Mouse (Mus musculus): ENCODE data around the gene Padi1. TPM values are rescaled to one million over a fixed set of nuclear protein-coding genes. Genes with fewer than 3 reads are reported as not detected.

Padi1 gene
- 0.01 and 0.04 TPM in 2 replicates for polyA plus RNA-seq (2012; rRNA removed)

DNA sequence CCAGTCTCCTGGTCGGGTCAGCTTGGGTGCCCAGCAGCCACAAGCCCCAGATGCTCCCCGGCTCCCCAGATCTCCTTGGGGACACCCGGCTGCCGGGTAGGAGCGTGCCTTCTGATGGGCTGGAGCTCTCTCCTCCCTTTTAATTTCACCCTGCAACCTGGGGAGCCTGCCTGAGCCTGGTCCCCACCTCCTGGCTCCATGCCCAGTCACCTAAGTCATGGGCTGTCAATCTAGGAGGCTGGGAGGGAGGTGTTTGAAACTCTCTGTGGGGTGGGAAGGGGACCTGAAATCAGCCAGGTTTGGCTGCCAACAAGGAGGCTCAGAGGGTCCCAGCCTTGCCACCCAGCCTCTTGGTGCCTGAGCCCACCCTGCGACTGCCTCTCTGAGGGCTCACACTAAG, at the start of gene Padi1:
TSS of gene Padi1 (minus strand) at position 113 of the 400 bp plus-strand sequence.

DNA sequence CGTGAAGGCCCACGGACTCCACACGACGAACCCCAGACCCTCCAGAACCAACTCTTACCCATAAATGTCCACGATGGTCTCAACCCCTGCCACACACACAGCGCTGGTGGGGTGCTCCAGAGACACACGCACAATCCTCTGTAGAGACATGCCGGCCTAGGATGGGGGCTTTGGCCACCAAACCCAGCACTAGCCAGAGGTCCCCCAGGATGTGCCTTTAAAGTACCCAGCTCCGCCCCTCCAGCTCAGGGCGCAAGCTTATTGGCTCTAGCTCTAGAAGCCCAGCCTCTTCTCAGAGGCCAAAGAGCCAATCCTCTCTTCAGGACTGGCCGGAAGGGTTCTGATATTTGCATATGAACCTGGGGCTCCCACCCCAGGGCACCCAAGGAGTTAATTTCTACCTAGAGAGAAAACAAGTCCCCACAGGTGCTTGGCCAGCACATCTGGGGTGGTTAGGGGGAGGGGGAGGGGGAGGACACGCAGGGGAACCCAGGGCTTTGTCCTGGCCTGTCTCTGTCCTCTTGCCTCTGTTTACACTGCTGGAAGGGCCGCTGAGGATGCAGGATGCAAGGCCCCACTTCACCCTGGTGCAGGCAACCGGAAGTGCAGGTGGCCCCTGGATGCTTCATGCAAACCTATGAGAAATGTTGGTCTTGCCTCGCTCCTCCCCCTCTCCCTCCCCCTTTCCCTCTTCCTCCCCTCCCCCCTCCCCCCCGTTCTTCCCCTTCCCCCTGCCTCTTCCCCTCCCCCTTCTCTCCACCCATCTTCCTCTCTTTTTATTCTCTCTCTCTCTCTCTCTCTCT, 34.9 kb downstream of the Padi1 start, which contains the start of gene Padi3:
TSS of gene Padi3 (minus strand) at position 191 of the 803 bp plus-strand sequence.

DNA sequence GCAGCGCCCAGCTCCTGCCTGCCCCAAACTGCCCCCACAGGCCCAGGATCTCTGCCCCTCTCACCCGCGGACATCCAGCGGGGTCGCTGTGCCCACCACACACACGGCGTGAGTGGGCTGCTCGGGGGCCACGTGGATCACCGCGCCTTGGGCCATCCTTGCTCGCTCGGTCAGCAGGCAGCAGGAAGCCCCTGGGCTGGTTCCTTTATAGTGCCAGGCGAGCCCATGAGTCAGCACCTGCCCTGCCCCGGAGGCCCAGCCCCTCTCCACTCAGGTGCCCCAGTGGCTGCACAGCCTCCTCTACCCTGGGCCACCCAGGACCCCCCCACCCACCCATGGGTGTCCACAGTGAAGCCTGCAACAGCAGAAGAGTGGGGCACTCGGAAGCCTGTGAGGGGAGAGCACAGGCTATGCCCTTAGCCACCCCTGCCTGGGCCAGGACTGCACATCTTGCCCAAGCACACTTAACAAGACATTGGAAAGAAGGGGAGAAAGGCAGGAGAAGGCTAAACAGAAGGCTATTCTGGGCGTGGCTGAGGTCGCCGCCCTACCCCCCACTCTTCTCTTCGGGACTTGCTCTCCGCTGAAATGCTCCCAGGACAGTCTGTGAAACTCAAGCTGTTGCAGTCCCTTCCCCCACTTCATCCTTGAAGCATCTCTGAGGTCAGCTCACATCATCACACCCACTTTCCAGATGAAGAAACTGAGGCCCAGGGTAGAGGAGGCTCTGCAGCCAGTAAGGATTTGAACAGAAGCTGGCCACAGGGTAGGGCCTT, 71.4 kb downstream of the Padi1 start, which contains the start of gene Padi4:
TSS of gene Padi4 (minus strand) at position 212 of the 776 bp plus-strand sequence.

Other genes starting within 250 kb of the Padi1 start
- 7.3 and 8.3 TPM in 2 replicates for gene Arhgef10l, start 179.8 kb downstream of the Padi1 start, polyA plus RNA-seq (2012; rRNA removed)
- 23.0 and 26.5 TPM in 2 replicates for gene Rcc2, start 145.2 kb downstream of the Padi1 start, polyA plus RNA-seq (2012; rRNA removed)
- not detected in 2 replicates for gene Padi6, start 103.1 kb downstream of the Padi1 start, polyA plus RNA-seq (2012; rRNA removed)
- gene Padi4, start 71.5 kb downstream of the Padi1 start, polyA plus RNA-seq (2012; rRNA removed) = 7.8 and 9.7 TPM in 2 replicates
- gene Padi3, start 35.1 kb downstream of the Padi1 start, polyA plus RNA-seq (2012; rRNA removed) = 0.09 and 0.11 TPM in 2 replicates
- 0.66 TPM in 2 replicates for gene Padi2, start 60.6 kb upstream of the Padi1 start, polyA plus RNA-seq (2012; rRNA removed)
- gene Sdhb, start 115.4 kb upstream of the Padi1 start, polyA plus RNA-seq (2012; rRNA removed) = 121 and 122 TPM in 2 replicates
- gene Atp13a2, start 141.1 kb upstream of the Padi1 start, polyA plus RNA-seq (2012; rRNA removed) = 19.2 and 21.4 TPM in 2 replicates
- 9.4 and 10.2 TPM in 2 replicates for gene Mfap2, start 164.6 kb upstream of the Padi1 start, polyA plus RNA-seq (2012; rRNA removed)
- gene Crocc, start 214.8 kb upstream of the Padi1 start, polyA plus RNA-seq (2012; rRNA removed) = 1.5 and 1.8 TPM in 2 replicates
- gene Necap2, start 232.6 kb upstream of the Padi1 start, polyA plus RNA-seq (2012; rRNA removed) = 34.5 and 37.7 TPM in 2 replicates
- 0.02 TPM in 2 replicates for gene Spata21, start 242.6 kb upstream of the Padi1 start, polyA plus RNA-seq (2012; rRNA removed)

All from liver, embryonic 18 days (tissue).